Mouse (Mus musculus) small intestine, adult 2 months (tissue): ENCODE results near the gene Plcb4.

Source experiments
- CTCF ChIP-seq: fragments of 200-500 bp; IDR thresholded peaks from 2 replicates; pipeline ENCODE4 v1.5.1; 2012; ENCODE audit warnings: low read depth, mild to moderate bottlenecking, control low read depth, inconsistent platforms, low read length, moderate library complexity, mixed read lengths; ENCODE audit not compliant: insufficient replicate concordance, insufficient read length; ENCODE audit errors: extremely low read depth
- POLR2A ChIP-seq: fragments of 200-500 bp; IDR thresholded peaks from 2 replicates; pipeline ENCODE4 v1.6.1; 2012; ENCODE audit warnings: low read depth, mild to moderate bottlenecking, control low read depth, inconsistent platforms, low read length, moderate library complexity

- TF ChIP-seq CTCF, result no peak
- no peak for TF ChIP-seq POLR2A
Measured at GRCm38 (mm10) chr2:135764706-135765105, 105.9 kb downstream of the Plcb4 start.
